Mouse (Mus musculus) heart, adult 8-10 months (tissue): ENCODE measurements around the gene Mapk9. TPM values are rescaled to one million over a fixed set of nuclear protein-coding genes. Genes with fewer than 3 reads are reported as not detected.

Experiments
- DNase-seq: peaks from one replicate; pipeline ENCODE4 v3.0.0; 2022; ENCODE audit warnings: low spot score
- microRNA-seq: library from miRNA; unstranded; fragments of <30 nt; microRNA quantifications from one replicate; pipeline ENCODE4 v1.2.0, GENCODE M21; 2022
- total RNA-seq, 4 experiments: library from RNA; stranded (reverse); gene quantifications; 2 replicates each; pipeline ENCODE4 v1.2.4; 2022

The Mapk9 gene
- total RNA-seq, 4 experiments from 2014 or later = 42.8 to 47.4 (median 43.5) TPM

DNA sequence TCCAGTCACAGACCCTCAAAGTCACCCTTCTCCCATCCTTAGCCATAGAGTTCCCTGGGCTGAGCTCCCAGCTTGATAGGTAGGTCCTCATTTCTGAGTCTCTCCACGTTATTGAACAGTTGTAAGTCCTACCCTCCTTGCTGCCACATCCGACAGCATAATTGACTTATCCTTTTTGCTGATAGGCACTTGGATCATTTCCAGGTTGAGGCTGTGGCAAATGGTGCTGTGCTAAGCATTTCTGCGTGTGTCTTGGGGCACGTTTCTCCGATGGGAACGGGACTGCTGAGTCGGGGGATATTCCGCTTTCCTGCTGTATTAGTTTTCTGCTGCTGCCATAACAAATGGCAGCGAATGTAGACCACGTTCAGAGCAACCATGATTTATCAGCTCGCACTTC, 47.3 kb downstream of the Mapk9 start:
- DNase-seq = no peak

DNA sequence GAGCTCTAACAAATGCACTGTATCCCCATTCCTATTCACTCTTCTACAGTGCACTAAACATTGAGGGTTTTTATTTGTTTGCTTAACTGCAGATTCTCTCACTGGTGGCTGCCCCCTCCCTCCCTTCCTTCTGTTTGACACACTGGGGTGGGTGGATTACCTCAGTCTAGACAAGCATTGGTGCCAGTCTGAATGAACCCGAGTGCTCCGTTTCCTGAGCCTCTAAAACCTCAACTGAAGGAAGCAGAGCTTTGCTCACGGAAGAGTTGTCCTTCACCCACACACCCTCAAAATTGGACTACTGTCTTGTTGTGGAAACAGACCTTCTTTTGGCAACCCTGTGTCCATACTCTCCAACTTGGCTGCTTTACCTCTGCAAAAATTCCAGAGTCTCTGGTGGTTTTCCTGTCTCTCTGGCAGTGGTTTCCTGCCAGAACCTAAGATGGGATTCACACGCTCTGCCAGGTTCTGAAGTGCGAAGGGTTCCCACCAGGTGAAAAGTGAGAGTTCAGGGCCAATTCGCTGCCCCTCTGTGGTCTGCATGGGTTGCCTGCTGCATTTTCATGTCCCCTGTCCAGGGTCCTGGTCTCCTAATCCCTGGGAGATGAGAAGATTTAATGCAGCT, 49.5 kb downstream of the Mapk9 start:
- no peak for DNase-seq

DNA sequence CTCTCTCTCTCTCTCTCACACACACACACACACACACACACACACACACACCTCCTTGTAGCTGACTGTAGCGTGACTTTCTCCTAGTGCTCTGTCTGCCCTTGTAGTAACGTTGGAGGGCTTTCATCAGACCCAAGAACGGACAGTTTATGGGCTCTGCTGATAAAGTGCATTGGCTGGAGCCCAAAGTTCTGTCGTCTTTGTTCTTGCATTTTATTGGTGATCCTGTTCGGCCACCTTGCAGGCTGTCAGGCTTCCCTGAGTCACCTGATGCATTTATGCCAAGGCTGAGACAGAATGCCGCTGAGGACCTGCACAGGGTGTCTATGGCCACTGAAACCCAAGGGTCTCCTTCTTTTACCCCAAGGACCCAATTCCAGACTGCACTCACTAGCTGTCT, 53.5 kb downstream of the Mapk9 start:
- no peak for DNase-seq

DNA sequence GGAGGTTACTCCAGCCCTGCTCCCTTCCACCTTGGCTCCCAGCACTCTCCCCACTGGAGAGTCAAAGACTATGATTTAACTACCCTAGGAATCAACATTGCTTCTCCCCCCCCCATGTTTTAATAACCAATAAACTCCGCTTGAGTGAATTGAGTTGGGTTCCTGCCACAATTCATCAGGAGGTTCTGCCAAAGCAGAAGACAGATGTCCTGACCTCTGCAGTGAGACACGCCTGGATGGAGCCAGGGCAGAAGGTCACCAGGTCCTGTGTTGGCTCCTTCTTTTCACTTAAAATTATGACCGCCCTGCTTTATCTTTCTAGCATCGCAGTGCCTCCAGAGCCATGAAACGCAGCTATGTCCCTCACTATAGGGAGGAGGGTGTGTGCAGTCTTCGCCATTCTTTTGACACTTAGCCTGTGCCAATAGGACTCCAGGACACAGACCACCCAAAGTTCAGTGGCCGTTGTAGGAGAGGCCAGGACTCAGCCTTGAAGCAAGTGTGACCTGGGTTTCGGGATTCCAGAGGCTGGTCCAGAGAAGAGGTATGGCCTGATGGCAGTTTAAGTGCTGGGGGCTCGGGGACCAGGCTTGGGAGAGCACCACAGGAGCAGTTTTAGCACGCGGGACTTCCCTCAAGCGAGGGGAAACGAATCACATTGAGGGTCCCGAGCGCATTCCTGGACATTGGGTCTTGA, 54.6 kb downstream of the Mapk9 start:
- DNase-seq = no peak

DNA sequence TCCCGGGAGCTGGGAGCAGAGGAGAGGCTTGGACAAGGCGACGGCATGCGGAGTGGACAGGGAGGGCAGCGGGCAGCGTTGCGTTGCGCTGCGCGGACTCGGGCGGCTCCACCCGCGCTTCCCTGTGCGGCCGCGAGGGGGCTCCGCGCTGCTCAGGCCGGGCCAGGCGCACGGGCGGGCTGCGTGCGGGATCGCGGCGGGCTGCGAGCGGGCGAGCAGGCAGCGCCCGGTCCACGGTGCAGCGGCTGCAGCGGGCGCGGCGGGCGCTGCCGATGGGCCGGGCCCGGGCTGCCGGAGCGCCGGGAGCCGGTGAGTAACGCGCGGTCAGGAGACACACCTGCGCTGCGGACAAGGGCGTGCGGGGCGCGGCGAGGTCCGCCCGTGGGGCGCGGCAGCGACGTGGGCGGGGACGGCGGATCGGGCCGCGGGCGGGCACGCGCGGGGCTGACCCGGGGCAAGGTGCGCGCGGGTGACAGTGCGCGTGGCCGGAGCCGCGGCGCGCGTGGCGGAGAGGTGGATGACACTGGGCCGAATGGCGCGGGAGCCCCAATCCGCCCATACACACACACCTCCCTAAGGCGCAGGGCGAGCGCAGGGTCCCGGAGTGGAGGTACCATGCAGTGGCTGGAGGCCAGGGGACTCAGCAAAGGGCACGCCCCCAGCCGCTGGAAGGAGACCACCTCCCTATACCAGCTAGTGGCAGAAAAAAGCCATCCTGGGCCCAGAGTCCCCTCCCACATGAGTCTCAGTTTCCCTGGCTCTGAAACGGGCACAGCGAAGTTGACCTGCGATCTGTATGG, 55.3 kb downstream of the Mapk9 start, which contains the start of gene Rasgef1c:
Rasgef1c (plus strand) TSS at position 177 of the 800 bp plus-strand sequence.
- peak; percentile 21 for DNase-seq

DNA sequence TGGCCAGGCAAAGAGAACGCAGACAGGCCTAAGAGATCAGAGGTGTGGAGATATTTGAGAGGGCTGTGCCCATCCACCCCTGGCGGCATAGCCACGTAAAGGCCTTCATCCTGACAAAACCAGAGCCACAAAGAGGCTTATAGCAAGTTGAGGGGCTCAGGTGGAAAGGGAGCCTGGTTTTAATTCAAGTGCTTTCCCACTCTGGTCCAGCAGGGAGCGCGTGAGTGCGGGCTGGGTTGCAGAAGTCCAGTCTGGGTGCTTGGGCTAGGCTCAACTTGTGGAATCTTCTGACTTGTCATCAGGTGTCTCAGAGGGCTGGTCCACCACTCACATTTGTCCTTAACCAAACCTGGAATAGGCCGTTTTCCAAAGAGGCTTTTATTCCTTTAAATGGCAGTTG, 56.8 kb downstream of the Mapk9 start:
- DNase-seq = peak; percentile 61

DNA sequence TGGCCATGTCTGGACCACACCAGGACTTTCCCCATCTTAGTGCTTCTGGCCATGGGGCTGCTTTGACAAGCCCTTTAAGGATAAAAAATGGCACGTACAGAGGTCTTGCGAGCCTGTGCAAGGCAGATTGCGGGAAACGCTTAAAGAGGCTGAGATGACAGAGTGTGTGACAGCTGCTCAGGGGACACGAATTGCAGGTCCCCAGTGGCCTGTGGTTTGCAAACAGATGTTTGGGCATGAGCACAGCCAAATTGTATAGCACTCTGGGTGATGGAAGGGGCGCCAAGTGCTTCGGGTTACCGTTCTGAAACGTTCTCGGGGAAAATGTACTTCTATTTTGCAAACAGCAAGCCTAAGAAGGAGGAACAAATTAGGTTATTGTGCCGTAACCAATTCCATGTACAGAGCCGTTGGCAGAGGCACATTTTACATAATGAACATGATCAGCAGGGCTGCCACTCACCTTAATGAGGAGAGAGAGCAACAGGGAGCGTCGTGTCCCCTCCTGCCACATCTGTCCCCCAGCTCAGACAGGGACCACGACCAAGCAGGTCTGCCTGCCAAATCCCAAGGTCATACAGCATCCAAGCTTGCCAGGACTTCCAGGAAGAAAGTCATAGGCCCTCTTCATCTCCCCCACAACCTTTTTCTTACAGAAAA, 72.1 kb downstream of the Mapk9 start:
- DNase-seq = no peak

DNA sequence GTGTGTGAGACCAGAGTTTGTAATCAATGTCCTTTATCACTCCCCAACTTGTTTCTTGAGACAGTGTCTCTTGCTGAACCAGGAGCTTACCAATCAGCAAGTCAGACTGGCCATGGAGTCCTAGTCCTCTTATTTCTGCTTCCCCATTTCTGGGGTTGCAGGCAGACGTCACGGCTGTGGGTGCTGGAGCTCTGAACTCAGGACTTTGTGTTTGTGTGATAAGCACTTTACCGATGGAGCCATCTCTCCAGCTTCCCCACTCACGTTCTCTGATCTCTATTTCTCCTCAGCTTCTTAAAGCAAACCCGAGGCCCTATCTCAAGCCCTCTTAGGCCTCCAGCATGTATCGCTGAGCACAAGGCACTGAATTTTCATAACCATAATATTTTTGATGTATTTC, 72.8 kb downstream of the Mapk9 start:
- no peak for DNase-seq

DNA sequence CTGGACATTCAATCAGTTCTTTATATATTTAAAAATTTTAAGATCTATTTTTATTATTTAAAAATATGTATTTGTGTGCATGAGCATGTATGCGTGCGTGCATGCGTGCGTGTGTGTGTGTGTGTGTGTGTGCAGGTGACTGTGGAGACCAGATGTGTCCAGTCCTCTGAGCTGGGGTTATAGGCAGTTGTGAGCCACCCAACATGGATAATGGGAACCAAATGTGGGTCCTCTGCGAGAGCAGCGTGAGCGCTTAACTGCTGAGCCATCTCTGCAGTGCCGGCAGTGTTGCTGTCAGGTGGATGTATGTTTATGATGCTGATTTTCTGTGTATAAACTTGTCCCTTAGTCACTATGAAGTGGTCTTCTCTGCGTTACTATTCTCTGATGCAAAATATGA, 77.0 kb downstream of the Mapk9 start:
- DNase-seq = no peak

DNA sequence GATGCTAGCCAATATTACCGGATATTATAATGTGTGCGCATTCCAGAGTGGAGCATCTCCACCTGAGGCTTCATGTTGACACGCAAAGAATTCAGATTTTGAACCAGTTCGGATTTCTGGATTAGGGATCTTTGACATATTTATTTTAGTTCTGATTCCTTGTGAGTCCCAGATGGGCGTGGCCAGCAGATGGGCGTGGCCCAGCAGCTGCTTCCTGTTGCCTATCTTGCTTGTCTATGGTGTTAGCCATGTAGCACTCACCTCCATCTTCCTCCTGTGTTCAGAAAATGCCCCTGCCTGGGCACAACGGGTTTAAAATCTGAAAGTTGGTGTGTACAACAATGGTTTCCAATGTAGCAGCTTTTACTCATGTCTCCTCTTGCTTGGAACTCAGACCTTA, 79.6 kb downstream of the Mapk9 start:
- no peak for DNase-seq

DNA sequence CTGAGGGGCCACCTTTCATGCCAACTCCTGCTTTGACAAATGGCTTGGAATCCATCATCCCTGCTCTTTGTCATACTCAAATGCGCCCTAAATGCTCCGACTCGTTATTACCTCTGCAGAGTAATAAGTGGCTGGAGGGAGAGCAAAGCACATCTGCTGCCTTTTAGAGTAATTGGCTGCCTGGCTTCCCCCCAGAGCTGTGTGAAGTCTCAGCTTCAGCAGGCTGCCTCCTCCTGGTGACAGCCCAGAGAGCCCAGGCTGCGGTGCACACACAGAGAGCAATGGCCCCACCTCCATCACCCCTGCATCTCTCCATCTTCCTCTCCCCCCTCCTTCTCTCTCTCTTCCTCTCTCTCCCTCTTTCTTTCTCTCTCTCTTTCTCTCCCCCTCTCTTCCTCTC, 80.6 kb downstream of the Mapk9 start:
- DNase-seq = no peak

DNA sequence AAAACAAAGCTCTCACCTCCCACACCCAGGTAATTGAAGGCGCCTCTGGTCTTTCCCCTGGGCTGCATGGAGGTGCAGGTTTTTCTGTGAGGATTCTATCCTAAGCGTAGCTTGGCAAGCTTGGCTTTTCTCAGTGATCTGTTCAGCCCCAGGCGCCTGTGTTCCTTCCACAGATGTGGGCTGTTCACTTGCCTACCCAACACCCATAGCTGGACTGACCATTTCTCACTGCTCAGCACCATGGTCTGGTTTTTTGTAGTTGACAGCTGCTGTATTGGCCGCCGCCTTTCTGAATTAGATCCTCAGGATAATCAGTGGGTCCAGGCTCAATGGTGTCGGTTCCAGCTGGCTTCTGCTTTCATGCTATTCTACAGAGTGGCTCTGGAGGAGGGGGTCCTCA, 81.1 kb downstream of the Mapk9 start:
- no peak for DNase-seq

DNA sequence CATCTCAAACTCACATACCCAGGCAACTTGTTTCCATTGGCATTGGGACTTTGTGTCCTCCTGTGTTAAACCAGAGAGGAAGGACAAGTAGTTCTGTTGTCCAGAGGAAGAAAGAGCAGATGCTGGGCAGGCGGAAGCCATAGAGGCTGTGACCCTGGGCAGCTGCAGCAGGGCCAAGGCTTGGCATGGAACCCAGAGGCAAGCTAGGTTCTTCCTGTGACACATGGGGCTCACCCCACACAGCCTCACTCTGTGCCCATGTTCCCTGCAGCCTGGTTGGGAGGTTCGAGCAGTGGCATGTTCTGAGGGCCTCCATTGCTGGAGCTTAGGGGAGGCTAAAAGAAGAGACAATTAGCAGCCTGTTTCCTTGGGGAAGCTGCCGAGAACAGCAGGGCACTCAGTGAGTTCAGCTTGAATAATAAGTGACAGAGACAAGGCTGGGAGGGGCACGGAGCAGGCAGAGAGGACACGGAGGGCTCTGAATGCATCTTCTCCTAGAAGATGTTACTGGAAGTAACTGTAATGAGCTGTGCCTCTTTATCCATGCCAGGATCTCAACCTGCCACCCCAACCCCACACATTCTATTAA, 84.6 kb downstream of the Mapk9 start:
- no peak for DNase-seq

DNA sequence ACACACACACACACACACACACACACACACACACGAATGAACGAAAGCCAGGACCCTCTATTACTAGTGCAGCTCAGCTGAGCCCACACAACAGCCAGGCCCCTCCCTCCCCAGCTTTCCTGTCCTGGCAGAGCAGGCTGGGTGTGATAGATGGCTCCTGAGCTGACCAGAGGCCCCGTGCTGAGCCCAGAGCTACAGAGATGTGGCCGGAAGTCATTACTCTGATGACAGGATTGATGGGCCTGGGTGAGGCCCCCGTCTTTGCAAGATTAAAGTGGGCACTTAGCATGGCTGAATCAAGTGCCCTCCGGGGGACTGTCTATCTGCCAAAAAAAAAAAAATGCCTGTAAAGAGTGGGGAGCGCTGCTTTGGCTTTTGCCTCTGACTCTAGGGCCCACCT, 85.3 kb downstream of the Mapk9 start:
- no peak for DNase-seq

DNA sequence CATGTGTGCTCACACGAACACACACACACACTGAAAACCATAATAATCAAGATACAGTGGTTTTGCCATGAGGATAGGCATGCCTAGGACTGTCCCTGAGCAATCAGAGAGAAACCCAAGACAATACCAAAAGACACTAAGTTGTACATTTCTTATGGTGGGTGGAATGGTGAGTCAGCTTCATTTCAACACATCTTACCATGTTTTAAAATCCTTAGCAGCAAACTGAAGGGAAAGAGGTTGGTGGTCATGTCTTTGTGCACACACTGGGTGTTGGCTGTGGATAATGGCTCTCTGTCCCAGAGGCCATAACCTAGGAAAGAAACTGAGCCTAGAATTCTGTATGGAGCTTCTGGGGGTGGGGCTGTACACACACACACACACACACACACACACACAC, 87.3 kb downstream of the Mapk9 start:
- no peak for DNase-seq

DNA sequence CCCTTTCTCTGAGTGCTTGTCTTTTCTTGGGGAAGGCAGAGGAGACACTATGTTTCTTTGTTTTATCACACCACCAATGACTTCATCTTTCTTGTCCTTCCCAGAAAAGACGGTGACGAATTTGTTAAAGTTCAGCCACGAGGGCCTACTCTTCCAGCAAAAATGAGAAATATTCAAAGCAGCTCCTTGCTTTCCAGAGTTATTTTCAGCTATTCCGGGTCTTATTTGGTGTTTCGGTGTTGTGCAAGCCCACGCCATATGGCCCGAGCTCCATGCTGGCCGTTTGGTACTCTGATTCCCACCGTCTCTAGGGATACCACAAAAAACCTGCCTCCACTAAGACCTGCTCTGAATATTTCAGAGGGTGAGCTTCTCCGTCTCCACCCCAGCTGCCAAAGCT, 87.8 kb downstream of the Mapk9 start:
- DNase-seq = peak; percentile 25

Small RNA genes within 50 kb of the gene (microRNA-seq; reads per million reads assigned to microRNA genes)
- not detected for gene Gm23492

Other genes starting within 250 kb of the Mapk9 start
- gene Flt4, start 237.5 kb upstream of the Mapk9 start, total RNA-seq = 10 to 100 TPM; 11.8 to 12.4 (median 12.2) TPM
- gene Scgb3a1, start 183.1 kb upstream of the Mapk9 start, total RNA-seq = 1 to 10 TPM in 2 of 4 experiments, under 1 TPM in 1, not detected in 1; 0.72 to 2.7 (median 1.4) TPM
- gene Cnot6, start 134.0 kb upstream of the Mapk9 start, total RNA-seq = 10 to 100 TPM; 18.1 to 21.6 (median 20.2) TPM
- 10 to 100 TPM in 1 of 4 experiments, 1 to 10 TPM in 3; 6.6 to 12.9 (median 8.8) TPM for gene Gfpt2, start 52.6 kb upstream of the Mapk9 start, total RNA-seq
- under 1 TPM; 0.23 to 0.56 (median 0.44) TPM for gene Rasgef1c, start 55.1 kb downstream of the Mapk9 start, total RNA-seq
- 10 to 100 TPM; 44.8 to 56.7 (median 53.0) TPM for gene Rnf130, start 178.6 kb downstream of the Mapk9 start, total RNA-seq